Mouse (Mus musculus): ENCODE results near the gene Pitpnm1.

DNA sequence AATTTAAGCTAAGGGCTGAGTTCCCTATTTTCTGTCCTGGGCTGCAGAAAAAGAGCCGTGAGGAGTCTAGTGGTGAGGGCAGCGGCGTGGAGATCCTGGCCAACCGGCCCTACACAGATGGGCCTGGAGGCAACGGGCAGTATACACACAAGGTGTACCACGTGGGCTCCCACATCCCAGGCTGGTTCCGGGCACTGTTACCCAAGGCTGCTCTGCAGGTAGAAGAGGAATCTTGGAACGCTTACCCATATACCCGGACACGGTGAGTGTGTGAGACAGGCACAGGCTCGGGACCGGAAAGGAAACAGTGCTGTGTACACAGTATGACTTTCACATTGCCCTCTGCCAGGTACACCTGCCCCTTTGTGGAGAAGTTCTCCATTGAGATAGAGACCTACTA lies 2.8 kb downstream of the Pitpnm1 start:
- TF ChIP-seq POLR2A (IDR thresholded peaks at IDR 0.05; ENCODE audit: low read depth, low read length) (no peak), CTCF (IDR thresholded peaks at IDR 0.05; ENCODE audit: borderline replicate concordance, insufficient read depth, low read length) (no peak)
